Mouse (Mus musculus) kidney, adult 9 months (tissue): ENCODE data around the gene Rps23.
"Not testable (repeated sequence)": the region's sequence is repeated elsewhere in the genome, so short reads cannot be mapped to it uniquely, and the experiment has no call there.

Experiments
- DNase-seq: peaks from one replicate; pipeline ENCODE4 v3.0.0; 2022

Rps23 gene

DNA sequence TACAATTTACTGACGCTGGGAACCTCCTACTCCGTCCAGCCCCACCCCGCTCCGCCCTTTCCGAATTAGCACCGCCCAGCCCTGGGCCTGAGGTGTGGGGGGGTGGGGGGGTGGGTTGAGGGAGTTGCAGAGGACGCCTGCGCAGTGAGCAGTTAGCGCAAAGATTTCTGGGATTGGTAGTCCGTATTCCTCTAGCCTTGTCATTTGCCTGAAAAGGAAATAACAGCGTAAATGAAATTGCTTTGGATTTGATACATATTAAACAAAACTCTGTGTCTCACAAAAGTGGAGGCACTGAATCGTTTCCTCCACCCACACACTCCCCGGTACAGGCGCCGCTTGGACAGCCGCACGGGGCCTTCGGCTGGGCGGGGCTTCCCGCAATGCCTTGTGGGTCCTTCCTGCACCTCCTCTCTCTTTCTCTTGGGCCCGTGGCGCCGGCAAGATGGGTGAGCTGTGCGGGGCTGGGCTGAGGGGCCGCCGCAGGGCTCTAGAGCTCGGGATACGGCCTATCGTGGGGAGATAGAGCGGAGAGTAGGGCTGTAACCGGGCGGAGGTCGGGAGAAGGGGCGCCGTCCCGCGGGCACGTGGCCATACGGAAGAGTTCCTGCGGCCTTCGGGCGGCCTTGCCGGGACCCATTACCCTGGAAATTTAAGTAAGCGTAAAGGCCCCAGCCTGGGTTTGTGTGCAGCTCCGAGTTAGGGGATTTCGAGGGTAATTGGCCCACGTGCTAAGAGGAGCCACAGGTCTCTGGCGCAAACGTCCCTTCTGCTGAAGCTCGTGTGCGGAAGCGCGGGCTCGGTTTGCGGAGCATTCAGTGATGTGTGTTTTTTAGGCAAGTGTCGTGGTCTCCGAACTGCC is at the start of gene Rps23:
Rps23 (plus strand) TSS at position 208 of the 862 bp plus-strand sequence.
- DNase-seq = peak; percentile 92

GRCm38 (mm10) chr13:90881727-90882429 is 40.9 kb upstream of the Rps23 start:
- no peak for DNase-seq

DNA sequence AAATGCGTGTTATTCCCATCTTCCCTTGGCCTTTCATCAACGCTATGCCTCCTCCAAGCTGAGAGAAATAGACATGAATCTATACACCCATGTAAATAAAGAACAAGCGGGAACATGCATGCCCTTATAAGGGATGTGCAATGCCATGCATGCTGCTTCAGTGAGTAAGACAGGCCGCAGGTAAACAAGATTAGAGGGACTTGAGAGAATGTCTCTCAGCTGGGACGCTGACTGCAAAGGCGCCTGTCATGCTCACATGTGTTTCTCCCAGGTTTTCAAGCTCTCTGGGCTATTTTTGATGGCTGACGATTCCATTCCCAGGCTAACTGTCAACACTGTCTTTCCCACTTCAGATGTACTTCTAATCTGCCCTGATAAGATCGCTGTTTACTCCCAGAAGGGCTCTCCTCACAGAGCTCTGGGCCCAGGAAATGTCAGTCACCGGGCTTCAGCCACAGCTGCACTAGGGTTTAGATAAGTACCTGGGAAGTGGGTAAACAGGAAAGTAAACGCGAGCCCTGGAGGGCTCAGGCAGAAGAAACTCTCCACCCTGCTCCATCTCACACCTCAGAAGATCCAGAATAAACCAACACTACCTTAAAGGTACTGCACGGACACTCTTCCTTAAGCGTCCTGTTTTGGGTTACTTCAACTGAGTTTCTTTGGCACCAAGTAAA is 36.8 kb upstream of the Rps23 start:
- no peak for DNase-seq

GRCm38 (mm10) chr13:90886568-90886983 is 36.2 kb upstream of the Rps23 start:
- peak; percentile 78 for DNase-seq

DNA sequence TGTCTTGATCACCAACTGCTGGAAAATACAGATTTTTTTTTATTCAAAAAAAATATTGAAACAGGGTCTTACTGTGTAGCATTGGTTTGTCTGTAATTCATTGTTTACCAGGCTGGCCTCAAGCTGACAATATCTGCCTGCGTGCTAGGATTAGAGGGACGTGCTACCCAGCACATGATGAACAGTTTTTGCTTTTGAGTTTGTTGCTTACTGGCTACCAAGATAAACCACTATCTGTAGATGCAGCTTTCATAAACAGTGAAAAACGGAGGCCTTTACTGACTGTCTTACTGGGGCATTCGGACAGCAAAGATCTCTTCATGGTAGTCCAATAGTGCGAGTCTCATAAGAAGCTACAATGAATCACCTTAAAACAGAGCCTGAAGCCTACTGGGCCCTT is 32.6 kb upstream of the Rps23 start:
- DNase-seq = no peak

- no peak for DNase-seq
These were observed 27.9 kb upstream of the Rps23 start for GRCm38 (mm10) chr13:90894819-90895218.

DNA sequence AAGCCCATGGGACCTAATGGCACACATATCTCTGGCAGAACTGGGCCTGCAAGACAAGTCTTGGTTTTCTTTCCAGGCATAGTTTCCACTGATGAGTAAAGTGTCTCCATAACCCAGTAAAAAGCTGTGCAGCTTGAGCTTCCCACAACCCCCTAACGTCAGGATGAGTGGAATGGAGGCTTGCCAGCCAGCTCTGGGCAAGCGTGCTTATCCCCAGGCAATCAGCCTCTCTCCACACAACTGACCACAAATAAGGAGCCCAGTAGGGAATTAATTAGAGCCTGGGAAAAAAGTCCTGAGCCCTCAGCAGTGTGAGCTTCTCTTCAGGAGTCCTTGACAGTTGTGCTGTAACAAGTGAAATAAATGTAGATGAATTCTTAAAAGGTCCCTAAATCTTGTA is 26.7 kb upstream of the Rps23 start:
- no peak for DNase-seq

DNA sequence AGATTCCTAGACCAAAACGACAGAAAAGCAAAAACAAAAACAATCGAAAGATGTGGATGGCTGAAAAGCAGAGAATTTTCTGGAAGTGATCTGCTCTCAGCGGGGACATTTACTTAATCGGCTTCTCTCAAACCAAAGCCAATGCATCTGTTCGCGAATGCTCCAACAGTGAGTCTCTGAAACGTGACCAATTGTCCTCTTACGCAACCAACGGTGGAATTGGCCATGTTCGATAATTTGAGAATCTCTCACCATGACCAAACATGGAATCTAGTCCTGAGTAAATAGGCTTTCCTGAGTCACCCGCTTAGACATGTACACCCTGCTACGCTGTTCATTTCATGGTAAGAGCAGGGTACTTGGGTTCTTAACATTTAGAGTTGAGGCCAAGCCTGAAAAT is 25.9 kb upstream of the Rps23 start:
- DNase-seq = no peak

- no peak for DNase-seq
These were observed 17.6 kb upstream of the Rps23 start, which contains the start of gene Atp6ap1l for GRCm38 (mm10) chr13:90905176-90905575. TSS of gene Atp6ap1l (minus strand) at chr13:90905355.

DNA sequence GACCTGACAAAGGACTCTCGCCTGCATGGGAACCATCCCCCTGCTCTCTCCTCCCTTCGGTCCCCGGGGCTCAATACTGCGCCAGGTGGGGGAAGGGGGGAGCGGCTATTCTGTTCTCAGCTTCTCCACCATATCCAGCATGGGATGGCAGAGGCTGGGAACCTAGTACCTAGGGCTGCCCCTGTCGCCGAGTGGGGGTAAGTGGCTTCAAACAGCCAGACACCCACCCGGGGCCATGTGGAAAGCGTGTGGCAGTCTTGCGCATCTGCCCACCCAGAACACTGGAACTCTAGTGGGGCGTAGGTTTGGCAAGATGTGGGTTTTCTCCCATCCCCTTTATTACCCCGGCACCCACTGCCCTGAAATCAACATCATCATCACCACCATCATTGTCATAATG is 15.4 kb upstream of the Rps23 start:
- DNase-seq = no peak

DNA sequence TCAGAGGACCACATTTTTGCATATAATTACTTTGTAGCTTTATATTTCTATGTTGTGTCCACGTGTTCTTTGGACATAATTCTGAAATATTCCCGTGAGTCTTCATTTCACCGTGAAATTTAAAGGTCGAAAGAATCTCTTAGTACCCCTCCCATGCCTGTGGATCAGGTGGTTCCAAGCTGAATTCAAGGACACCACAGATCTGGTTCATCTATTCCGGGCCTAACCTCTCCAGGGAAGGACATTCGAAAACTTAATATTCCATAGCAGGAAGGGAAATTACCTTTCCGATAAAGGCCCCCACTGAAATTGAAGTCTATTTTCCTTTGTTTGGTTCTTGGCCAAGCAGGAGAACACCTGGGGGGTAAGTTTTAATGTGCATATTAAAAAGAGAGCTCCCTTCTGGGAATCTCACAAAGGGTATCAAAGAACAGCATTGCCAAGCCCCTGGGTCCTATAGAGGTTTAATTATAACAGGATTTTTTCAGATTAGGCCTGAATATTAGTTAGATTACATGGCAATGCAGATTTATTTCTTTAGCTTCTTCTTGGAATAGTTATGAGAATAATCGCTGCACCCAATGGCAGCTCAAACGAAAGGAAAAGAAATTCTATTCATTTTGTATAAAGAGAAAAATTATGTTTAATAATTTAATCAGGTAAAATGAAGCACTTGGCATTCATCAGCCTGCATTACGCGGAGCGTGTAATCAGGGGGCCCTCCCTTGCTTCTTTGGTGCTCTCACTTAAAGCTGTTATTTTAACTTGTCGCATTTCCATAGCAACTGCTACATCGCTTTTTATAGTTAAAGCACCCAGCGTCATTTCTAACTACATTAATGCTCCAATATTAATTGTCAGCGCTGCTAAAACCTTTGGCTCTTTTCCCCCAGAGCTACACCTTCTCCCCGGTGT is 9.7 kb upstream of the Rps23 start:
- no peak for DNase-seq

- DNase-seq = no peak
These were observed 9.0 kb upstream of the Rps23 start for GRCm38 (mm10) chr13:90913675-90914192.

DNA sequence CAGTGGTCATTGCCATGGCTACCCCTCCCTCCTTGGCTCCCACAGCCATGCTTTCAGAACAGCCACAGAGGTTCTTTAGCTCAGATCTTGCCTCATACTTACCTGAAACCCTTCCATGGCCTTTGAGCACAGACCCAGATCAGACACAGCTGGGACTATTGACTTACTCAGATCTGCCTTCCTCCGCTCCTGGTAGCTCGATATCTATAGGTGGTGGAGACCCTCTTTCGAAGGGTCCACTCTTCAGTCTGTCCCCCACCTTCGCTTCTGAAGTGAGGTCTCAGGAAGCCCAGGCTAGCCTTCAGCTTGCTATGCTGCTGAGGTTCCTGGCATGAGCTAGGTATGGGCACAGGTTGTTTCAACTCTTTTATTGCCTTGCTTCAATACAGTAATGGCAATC is 8.0 kb upstream of the Rps23 start:
- DNase-seq = no peak

GRCm38 (mm10) chr13:90923617-90924016 is 859 bp downstream of the Rps23 start:
- DNase-seq = not testable (repeated sequence)

GRCm38 (mm10) chr13:90924072-90924471 is 1.3 kb downstream of the Rps23 start:
- DNase-seq = no peak

DNA sequence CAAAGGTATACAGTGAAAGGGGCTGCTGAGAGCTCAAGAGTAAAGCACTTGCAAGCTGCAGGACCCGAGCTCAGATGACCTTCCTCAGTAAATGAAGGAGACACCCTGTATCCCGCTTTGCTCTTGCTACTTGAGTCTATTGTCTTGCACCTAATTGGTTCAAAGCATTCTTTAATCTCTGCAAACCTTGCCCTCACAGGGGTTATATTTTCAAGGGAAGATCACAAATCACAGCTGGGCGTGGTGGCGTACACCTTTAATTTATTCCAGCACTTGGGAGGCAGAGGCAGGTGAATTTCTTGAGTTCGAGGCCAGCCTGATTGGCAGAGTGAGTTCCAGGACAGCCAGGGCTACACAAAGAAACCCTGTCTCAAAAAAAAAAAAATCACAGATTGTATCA is 2.4 kb downstream of the Rps23 start:
- DNase-seq = no peak

- no peak for DNase-seq
These were observed 3.5 kb downstream of the Rps23 start for GRCm38 (mm10) chr13:90926125-90926765.

- DNase-seq = no peak
These were observed 4.3 kb downstream of the Rps23 start for GRCm38 (mm10) chr13:90926938-90927633.

DNA sequence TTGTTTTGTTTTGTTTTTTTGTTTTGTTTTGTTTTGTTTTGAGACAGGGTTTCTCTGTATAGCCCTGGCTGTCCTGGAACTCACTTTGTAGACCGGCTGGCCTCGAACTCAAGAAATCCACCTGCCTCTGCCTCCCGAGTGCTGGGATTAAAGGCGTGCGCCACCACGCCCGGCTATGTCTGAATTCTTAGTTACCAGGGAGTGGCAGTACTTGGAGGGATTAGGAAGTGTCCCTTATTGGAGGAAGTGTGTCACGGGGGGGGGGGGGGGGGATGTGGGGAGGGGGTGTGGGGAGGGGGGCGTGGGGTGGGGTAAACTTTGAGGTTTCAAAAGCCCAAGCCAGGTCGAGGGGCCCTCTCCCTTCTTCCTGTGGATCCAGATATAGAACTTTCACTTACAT is 5.5 kb downstream of the Rps23 start:
- not testable (repeated sequence) for DNase-seq

DNA sequence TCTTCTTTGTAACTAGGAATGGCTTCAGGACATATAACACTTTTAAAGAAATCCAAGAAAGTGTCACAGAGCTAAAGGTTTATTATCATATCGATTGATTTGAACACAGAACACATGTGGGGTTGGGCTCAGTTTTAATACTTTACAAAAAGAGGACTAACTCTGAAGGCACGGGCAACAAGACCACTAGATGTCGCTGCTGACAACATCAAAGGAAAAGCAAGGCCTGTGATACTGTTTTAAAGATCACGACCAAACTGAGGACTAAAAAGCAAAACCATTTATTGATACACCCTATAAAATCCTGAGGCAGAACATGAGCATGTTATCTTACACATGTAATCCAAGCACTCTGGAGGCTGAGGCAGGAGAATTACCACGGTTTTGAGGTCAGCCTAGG is 7.1 kb downstream of the Rps23 start:
- DNase-seq = peak; percentile 86

DNA sequence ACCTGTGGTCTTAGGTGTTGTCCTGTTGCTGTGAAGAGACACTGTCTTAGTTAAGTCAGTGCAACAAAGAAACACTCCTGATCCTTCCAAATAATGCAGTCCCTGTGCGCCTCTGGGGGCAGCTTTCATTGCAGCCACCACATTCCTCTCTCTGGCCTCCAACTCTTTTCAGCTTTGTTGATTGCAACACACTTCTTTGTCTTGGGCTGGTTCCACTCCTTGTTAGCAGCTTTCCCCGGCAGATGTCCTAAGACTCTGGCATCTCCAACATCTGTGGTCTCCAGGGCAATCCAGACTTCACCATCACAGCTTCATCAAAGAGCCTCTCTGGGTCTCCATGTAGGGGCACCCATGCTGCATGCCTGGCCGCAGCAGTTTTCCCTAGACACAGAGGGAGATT is 10.5 kb downstream of the Rps23 start:
- no peak for DNase-seq
